9 mouse cellular contexts compared by ENCODE assay signal in genomic region chrX:104201592-104202139, GRCm38 (mm10). TPM values are rescaled to one million over a fixed set of nuclear protein-coding genes. Genes with fewer than 3 reads are reported as not detected.
DNase-seq lines count a peak whose midpoint lies in the region; ATAC-seq and TF ChIP-seq lines count a peak whose summit lies in the region.
"Had no signal": no experiment of that assay in that cellular context is flagged by ENCODE, and none has a peak within 500 bp of the region (broad histone marks: within the 10 kb centered on the region; RNA-seq: fewer than 3 reads in every experiment).

No protein-coding gene starts in this region.

- no peak for ATAC-seq in kidney, embryonic 15.5 days (replicated peaks; ENCODE audit: low FRiP score)
- ATAC-seq in embryonic facial prominence, embryonic 15.5 days (ENCODE audit: insufficient number of reproducible peaks, low FRiP score, low TSS enrichment, low read depth): no peak
- ATAC-seq in intestine, postnatal 0 days: no peak
- ATAC-seq in neural tube, embryonic 13.5 days (ENCODE audit: low read depth): peak; percentile 51
- ATAC-seq in inflammation-experienced regulatory T-cells, adult 6 months: no peak

- H3K4me1 ChIP-seq in kidney, embryonic 15.5 days: peaks cover 3% of the 10 kb centered on the region; the same call in 1 of the 2 replicates
- H3K4me1 ChIP-seq in embryonic facial prominence, embryonic 15.5 days: no peaks in the 10 kb centered on the region
- H3K4me1 ChIP-seq in intestine, postnatal 0 days (replicated peaks; ENCODE audit: control insufficient read depth, insufficient read depth, low read length): no peaks in the 10 kb centered on the region
- peaks cover 5% of the 10 kb centered on the region; the same call in 1 of the 2 replicates for H3K4me1 ChIP-seq in neural tube, embryonic 13.5 days (replicated peaks)

- H3K9me3 ChIP-seq in kidney, embryonic 15.5 days (replicated peaks): no peaks in the 10 kb centered on the region
- H3K9me3 ChIP-seq in embryonic facial prominence, embryonic 15.5 days (replicated peaks): no peaks in the 10 kb centered on the region
- no peaks in the 10 kb centered on the region for H3K9me3 ChIP-seq in intestine, postnatal 0 days (ENCODE audit: control insufficient read depth)
- H3K9me3 ChIP-seq in neural tube, embryonic 13.5 days: no peaks in the 10 kb centered on the region

- TF ChIP-seq CTCF in intestine, postnatal 0 days (IDR thresholded peaks at IDR 0.05; ENCODE audit: low read depth): no peak

- H3K36me3 ChIP-seq in kidney, embryonic 15.5 days: no peaks in the 10 kb centered on the region
- no peaks in the 10 kb centered on the region for H3K36me3 ChIP-seq in embryonic facial prominence, embryonic 15.5 days
- no peaks in the 10 kb centered on the region for H3K36me3 ChIP-seq in intestine, postnatal 0 days (ENCODE audit: control insufficient read depth, insufficient read depth)
- H3K36me3 ChIP-seq in neural tube, embryonic 13.5 days: no peaks in the 10 kb centered on the region

- no peak overlapping the region for H3K27ac ChIP-seq in kidney, embryonic 15.5 days
- H3K27ac ChIP-seq in embryonic facial prominence, embryonic 15.5 days (replicated peaks): no peak overlapping the region
- H3K27ac ChIP-seq in intestine, postnatal 0 days (ENCODE audit: low read depth, low read length): no peak overlapping the region
- H3K27ac ChIP-seq in neural tube, embryonic 13.5 days (replicated peaks): peak overlapping the region; percentile 96

- peak overlapping the region; percentile 53 for H3K4me3 ChIP-seq in kidney, embryonic 15.5 days (replicated peaks)
- peak overlapping the region; percentile 53 for H3K4me3 ChIP-seq in embryonic facial prominence, embryonic 15.5 days (replicated peaks)
- peak overlapping the region; percentile 46 for H3K4me3 ChIP-seq in intestine, postnatal 0 days (ENCODE audit: low read depth, low read length)
- peak overlapping the region; percentile 61 for H3K4me3 ChIP-seq in neural tube, embryonic 13.5 days

- 22% methylated on average over 21 of the region's 21 CpGs for WGBS in kidney, embryonic 15.5 days
- 20% methylated on average over 21 of the region's 21 CpGs for WGBS in embryonic facial prominence, embryonic 15.5 days
- 27% methylated on average over 21 of the region's 21 CpGs for WGBS in intestine, postnatal 0 days
- 33% methylated on average over 21 of the region's 21 CpGs for WGBS in neural tube, embryonic 13.5 days

- no peak overlapping the region for H3K9ac ChIP-seq in kidney, embryonic 15.5 days
- no peak overlapping the region for H3K9ac ChIP-seq in embryonic facial prominence, embryonic 15.5 days
- no peak overlapping the region for H3K9ac ChIP-seq in intestine, postnatal 0 days (ENCODE audit: low read depth, low read length)
- peak overlapping the region; percentile 85 for H3K9ac ChIP-seq in neural tube, embryonic 13.5 days

- H3K27me3 ChIP-seq in kidney, embryonic 15.5 days: peaks cover 65% of the 10 kb centered on the region
- peaks cover 19% of the 10 kb centered on the region for H3K27me3 ChIP-seq in embryonic facial prominence, embryonic 15.5 days
- peaks cover 15% of the 10 kb centered on the region; the same call in 1 of the 2 replicates for H3K27me3 ChIP-seq in intestine, postnatal 0 days (replicated peaks; ENCODE audit: control insufficient read depth, insufficient read depth, low read length)
- H3K27me3 ChIP-seq in neural tube, embryonic 13.5 days: peaks cover 50% of the 10 kb centered on the region

- no peak for DNase-seq in kidney, postnatal 36 days
- no peak for DNase-seq in gastrocnemius, postnatal 10 days
- no peak for DNase-seq in urinary bladder, postnatal 10 days (ENCODE audit: low spot score)

- H3K4me2 ChIP-seq in kidney, embryonic 15.5 days: peak overlapping the region; percentile 81
- H3K4me2 ChIP-seq in embryonic facial prominence, embryonic 15.5 days (replicated peaks): peak overlapping the region; percentile 68
- peak overlapping the region; percentile 74 for H3K4me2 ChIP-seq in intestine, postnatal 0 days (replicated peaks; ENCODE audit: low read depth)
- peak overlapping the region; percentile 57 for H3K4me2 ChIP-seq in neural tube, embryonic 13.5 days

RNA-seq across cellular contexts. Expression of gene Nexmif, which starts 0.7 kb away (rescaled TPM):
- 1.3 and 1.7 TPM in 2 replicates for polyA plus RNA-seq in kidney, embryonic 15.5 days (2015; fragmentation: Nextera tagmentation; extraction: Ambion mirVana)
- polyA plus RNA-seq in embryonic facial prominence, embryonic 15.5 days (2015; fragmentation: Nextera tagmentation; extraction: Ambion mirVana): 2.4 and 3.1 TPM in 2 replicates
- polyA plus RNA-seq in intestine, postnatal 0 days (2015; fragmentation: Nextera tagmentation; extraction: Ambion mirVana): 0.27 and 0.30 TPM in 2 replicates
- polyA plus RNA-seq in neural tube, embryonic 13.5 days (2015; fragmentation: Nextera tagmentation; extraction: Ambion mirVana): 9.3 and 10.4 TPM in 2 replicates
- under 1 TPM; 0.31 to 0.54 TPM for total RNA-seq in gastrocnemius, postnatal 10 days (2021)
- polyA plus RNA-seq in inflammation-experienced regulatory T-cells, adult 6 months (2017; shearing (Covaris generic)): not detected
- total RNA-seq: neutrophil, adult 5-6 weeks had no signal
